Mouse (Mus musculus): ENCODE results near the gene Hoxd4. TPM values are rescaled to one million over a fixed set of nuclear protein-coding genes. Genes with fewer than 3 reads are reported as not detected.

Gene Hoxd4
- total and polyA plus RNA-seq, 2 experiments from 2014 or later: not detected

DNA sequence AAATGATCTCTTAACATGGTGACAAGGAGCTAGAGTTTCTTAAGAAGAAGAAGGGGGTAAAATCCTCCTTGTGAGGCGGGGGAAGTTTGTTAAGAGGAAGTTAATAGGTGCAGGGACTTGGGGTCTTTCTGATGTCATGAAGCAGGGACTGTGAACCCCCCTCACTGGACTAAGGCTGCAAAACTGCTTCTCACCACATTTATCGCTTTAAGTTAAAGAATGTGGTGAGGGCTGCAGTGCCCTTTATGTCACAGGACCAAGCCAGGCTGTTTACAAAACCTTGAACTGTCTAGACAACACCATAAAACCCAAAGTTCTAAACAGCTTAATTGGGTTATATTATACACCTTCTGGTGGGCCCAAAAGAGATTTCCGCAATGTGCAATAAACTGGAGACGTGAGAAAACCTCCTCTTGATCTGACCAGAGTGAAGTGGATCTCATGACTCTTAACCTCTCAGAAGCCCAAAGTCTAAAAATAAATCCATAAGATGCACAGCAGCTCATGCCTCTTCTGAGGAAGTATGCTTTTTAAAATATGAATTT is 26.6 kb upstream of the Hoxd4 start:
- no peaks in the 10 kb centered on the region for H3K9me3 ChIP-seq (ENCODE audit: low read length)
- H3K27me3 ChIP-seq (ENCODE audit: insufficient read depth, low read length): peaks cover 93% of the 10 kb centered on the region
- 12% methylated on average over 4 of the region's 4 CpGs for WGBS
- no peak overlapping the region for H3K9ac ChIP-seq
- H3K4me3 ChIP-seq (ENCODE audit: low read depth, low read length): no peak overlapping the region
- DNase-seq: no peak
- H3K36me3 ChIP-seq (ENCODE audit: insufficient read depth): no peaks in the 10 kb centered on the region
- no peaks in the 10 kb centered on the region for H3K4me1 ChIP-seq (ENCODE audit: insufficient read depth)
- ATAC-seq: no peak
- no peak overlapping the region for H3K4me2 ChIP-seq (ENCODE audit: low read depth)
- H3K27ac ChIP-seq (ENCODE audit: low read depth, low read length): no peak overlapping the region
- TF ChIP-seq CTCF (IDR thresholded peaks at IDR 0.05; ENCODE audit: low read depth): no peak

DNA sequence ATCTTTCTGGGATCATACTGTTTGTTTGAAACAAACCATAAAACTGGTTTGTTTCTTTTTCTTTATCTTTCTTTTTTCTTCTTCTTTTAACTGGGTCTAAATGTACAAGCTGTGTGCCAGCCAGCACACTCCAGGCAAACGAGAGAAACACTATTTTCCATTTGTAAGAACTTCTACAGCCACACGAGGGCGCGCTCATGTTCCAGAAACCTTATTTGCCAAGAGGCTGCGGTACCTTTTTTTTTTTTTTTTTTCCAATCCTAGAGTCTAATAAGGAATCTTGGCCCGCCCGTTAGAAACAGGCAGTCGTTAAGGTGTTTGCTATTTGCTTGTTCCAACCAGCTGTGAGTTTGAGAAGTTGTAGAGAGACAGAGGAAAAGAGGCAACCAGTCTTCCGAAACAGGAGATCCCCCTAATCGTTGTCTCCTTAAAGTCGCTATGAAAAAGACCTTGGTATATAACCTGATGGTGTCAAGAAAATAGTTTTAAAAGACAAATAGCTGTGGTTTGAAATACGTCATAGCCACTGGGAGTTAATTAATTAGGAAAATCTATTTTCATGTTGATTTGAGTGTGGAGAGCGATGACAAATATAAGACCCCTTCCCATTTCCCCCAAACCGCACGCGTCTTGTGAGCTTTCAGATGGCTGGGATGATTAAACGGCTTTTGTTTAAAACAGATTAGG is 25.3 kb upstream of the Hoxd4 start:
- no peak overlapping the region for H3K9ac ChIP-seq
- no peak overlapping the region for H3K27ac ChIP-seq (ENCODE audit: low read depth, low read length)
- H3K36me3 ChIP-seq (ENCODE audit: insufficient read depth): no peaks in the 10 kb centered on the region
- H3K4me3 ChIP-seq (ENCODE audit: low read depth, low read length): no peak overlapping the region
- DNase-seq (peak; percentile 80), ATAC-seq (no peak)
- TF ChIP-seq CTCF (IDR thresholded peaks at IDR 0.05; ENCODE audit: low read depth): peak; percentile 64
- no peak overlapping the region for H3K4me2 ChIP-seq (ENCODE audit: low read depth)
- peaks cover 90% of the 10 kb centered on the region for H3K27me3 ChIP-seq (ENCODE audit: insufficient read depth, low read length)
- H3K4me1 ChIP-seq (ENCODE audit: insufficient read depth): no peaks in the 10 kb centered on the region
- WGBS: 5% methylated on average over 17 of the region's 17 CpGs
- H3K9me3 ChIP-seq (ENCODE audit: low read length): 0 out of 2 replicates have a peak, but pooled peaks cover 2% of the 10 kb centered on the region

DNA sequence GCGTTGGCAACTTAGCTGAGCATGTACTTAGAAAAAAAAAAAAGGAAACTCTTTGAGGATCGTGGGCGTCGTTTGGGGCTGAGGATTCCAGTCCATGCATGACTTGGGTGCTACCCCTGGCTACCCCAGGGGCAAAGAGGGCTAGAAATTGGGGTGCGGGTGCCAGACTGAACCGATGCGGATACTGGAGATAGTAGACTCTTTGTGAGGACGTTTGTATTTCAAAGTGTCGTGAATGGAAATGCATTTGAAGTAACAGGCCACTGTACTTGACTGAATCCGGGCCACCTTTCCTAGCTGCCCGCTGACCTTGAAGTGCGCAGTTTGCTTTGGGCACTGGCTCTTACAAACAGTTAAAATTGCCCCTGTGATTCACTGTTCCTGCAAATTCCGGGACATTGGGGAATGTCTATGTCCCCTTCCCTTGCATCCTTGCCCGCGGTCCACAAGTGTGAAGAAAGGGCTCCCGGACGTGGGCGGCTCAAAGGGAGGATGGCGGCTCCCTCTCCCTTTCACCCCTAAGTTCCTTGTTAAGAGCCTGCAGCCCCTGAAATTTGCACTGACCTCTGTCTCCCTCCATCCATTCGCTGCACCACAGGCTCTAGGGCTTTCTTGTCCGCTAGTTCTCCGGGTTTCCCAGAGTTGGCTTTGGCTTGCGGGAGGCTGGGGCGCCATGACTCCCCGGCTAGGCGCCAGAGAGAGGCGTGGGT is 24.6 kb upstream of the Hoxd4 start:
- no peak overlapping the region for H3K4me3 ChIP-seq (ENCODE audit: low read depth, low read length)
- no peak overlapping the region for H3K4me2 ChIP-seq (ENCODE audit: low read depth)
- H3K36me3 ChIP-seq (ENCODE audit: insufficient read depth): no peaks in the 10 kb centered on the region
- WGBS: 2% methylated on average over 27 of the region's 27 CpGs
- H3K9ac ChIP-seq: no peak overlapping the region
- no peaks in the 10 kb centered on the region for H3K4me1 ChIP-seq (ENCODE audit: insufficient read depth)
- ATAC-seq (no peak), DNase-seq (no peak)
- no peak for TF ChIP-seq CTCF (IDR thresholded peaks at IDR 0.05; ENCODE audit: low read depth)
- 0 out of 2 replicates have a peak, but pooled peaks cover 4% of the 10 kb centered on the region for H3K9me3 ChIP-seq (ENCODE audit: low read length)
- H3K27me3 ChIP-seq (ENCODE audit: insufficient read depth, low read length): peaks cover 90% of the 10 kb centered on the region
- no peak overlapping the region for H3K27ac ChIP-seq (ENCODE audit: low read depth, low read length)

DNA sequence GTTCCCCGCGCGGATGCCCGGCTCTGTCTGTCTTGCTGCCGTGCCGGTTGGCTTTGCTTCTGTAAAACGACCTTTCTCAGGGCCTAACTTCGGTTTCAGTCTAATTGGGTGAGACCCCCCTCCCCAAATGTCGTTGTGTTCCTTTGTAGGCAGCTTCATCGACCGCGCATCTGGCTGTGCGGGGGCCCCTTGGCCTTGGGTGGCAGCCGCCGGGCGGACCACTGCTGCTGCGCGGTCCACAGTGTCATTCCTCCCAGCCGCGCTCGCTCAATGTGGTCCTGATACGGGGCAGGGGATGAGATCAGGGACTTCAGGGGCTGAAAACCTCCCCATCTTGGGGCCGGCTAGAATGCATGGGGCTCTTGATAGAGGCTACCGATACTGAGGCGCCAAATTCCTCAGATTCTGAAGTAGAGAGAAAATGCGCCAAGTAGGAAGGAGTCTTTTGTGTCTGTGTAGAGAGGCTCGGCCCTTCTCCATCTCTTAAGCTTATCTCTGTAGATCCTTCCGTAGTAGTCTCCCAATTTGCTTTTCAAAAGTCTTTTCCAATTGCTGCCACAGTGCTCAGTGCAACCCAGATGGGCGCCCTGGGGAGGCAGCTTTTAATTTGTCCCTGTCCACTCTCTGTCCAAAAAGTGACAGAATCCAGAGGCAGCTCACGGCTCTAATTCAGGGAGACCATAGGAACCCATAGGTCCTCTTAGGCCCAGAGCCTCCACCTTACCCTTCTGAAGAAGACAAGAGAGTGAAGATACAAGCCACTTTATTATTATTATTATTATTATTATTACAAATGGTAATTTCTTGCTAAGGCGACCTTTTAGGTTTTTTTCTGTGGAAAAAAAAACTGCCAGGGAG is 23.8 kb upstream of the Hoxd4 start:
- DNase-seq (no peak), ATAC-seq (no peak)
- Histone ChIP-seq H3K4me2 (ENCODE audit: low read depth) (no peak overlapping the region), H3K27me3 (ENCODE audit: insufficient read depth, low read length) (peaks cover 94% of the 10 kb centered on the region), H3K9me3 (ENCODE audit: low read length) (0 out of 2 replicates have a peak, but pooled peaks cover 4% of the 10 kb centered on the region), H3K9ac (no peak overlapping the region), H3K36me3 (ENCODE audit: insufficient read depth) (no peaks in the 10 kb centered on the region), H3K4me3 (ENCODE audit: low read depth, low read length) (no peak overlapping the region), H3K27ac (ENCODE audit: low read depth, low read length) (no peak overlapping the region), H3K4me1 (ENCODE audit: insufficient read depth) (no peaks in the 10 kb centered on the region)
- WGBS: under 1% methylated on average over 31 of the region's 31 CpGs
- TF ChIP-seq CTCF (IDR thresholded peaks at IDR 0.05; ENCODE audit: low read depth): no peak

DNA sequence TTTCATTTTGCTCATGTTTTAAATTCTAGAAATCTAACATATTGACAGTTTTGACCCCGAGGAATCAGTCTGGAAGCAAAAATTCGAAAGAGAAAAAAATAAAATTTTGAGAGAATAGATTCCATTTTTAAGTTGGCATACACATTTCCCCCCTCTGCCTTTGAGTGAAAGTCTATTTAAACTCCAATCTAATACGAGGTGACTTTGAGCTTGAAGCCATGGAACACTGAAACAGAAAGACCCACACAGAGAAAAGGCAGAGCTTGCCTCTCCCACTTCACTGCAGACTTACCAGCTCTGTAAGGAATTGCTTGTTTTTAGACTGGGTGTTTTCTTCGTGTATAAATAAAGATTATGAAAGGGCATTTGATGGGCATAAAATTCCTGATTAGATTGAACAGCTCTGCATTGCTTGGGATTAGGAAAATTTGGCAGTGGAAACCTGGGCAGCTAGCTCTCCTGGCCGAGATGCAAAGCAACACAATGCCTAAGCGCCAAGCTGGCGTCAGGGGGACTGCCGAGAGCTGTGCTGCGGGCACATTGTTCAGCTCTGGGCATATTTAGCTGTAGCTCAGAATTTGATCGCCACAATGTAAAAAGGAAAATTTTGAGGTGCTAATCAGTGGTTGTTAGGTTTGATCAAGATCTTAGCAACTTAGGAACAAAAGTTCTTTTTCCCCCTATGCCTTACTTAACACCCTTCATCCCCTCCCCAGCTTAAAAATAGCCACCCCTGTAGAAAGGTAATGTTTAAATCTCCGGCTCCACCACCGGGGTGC is 22.7 kb upstream of the Hoxd4 start:
- no peak for TF ChIP-seq CTCF (IDR thresholded peaks at IDR 0.05; ENCODE audit: low read depth)
- WGBS: 2% methylated on average over 12 of the region's 12 CpGs
- no peak for ATAC-seq
- no peaks in the 10 kb centered on the region for H3K36me3 ChIP-seq (ENCODE audit: insufficient read depth)
- 0 out of 2 replicates have a peak, but pooled peaks cover 4% of the 10 kb centered on the region for H3K9me3 ChIP-seq (ENCODE audit: low read length)
- H3K27ac ChIP-seq (ENCODE audit: low read depth, low read length): no peak overlapping the region
- no peak overlapping the region for H3K4me3 ChIP-seq (ENCODE audit: low read depth, low read length)
- no peak overlapping the region for H3K9ac ChIP-seq
- H3K4me1 ChIP-seq (ENCODE audit: insufficient read depth): no peaks in the 10 kb centered on the region
- H3K27me3 ChIP-seq (ENCODE audit: insufficient read depth, low read length): peaks cover 94% of the 10 kb centered on the region
- DNase-seq: no peak
- no peak overlapping the region for H3K4me2 ChIP-seq (ENCODE audit: low read depth)

Data from forebrain, postnatal 0 days (tissue).